Mouse (Mus musculus) adrenal gland, postnatal 4 days (tissue): ENCODE data around the gene Gpbp1l1. TPM values are rescaled to one million over a fixed set of nuclear protein-coding genes. Genes with fewer than 3 reads are reported as not detected.

Experiments used
- DNase-seq, 2 experiments: peaks; one replicate each; pipeline ENCODE4 v3.0.0; 2021 to 2022; ENCODE audit warnings: low spot score in 2 of 2, mixed read lengths in 2 of 2
- long read RNA-seq, 2 experiments: library from polyadenylated mRNA; stranded (forward); transcript quantifications; one replicate each; pipeline ENCODE4 v2.0.0; 2021
- total RNA-seq, 2 experiments: library from RNA; stranded (reverse); gene quantifications; 2 replicates each; pipeline ENCODE4 v1.2.3; 2021

Gene Gpbp1l1
- total RNA-seq = 10 to 100 TPM; 68.3 to 77.2 TPM
- long read RNA-seq, experiment 1, transcript Gpbp1l1-201 (12 exons, 3,588 nt) = major isoform, 11 of 22 reads
- long read RNA-seq, experiment 1, partial matches to known transcripts = 3 of 22 reads
- long read RNA-seq, experiment 1, other reads (novel, unspliced or antisense) = 8 of 22 reads
- long read RNA-seq, experiment 2, transcript Gpbp1l1-201 (12 exons, 3,588 nt) = major isoform, 9 of 20 reads
- long read RNA-seq, experiment 2, partial matches to known transcripts = 6 of 20 reads
- long read RNA-seq, experiment 2, other reads (novel, unspliced or antisense) = 5 of 20 reads

DNA sequence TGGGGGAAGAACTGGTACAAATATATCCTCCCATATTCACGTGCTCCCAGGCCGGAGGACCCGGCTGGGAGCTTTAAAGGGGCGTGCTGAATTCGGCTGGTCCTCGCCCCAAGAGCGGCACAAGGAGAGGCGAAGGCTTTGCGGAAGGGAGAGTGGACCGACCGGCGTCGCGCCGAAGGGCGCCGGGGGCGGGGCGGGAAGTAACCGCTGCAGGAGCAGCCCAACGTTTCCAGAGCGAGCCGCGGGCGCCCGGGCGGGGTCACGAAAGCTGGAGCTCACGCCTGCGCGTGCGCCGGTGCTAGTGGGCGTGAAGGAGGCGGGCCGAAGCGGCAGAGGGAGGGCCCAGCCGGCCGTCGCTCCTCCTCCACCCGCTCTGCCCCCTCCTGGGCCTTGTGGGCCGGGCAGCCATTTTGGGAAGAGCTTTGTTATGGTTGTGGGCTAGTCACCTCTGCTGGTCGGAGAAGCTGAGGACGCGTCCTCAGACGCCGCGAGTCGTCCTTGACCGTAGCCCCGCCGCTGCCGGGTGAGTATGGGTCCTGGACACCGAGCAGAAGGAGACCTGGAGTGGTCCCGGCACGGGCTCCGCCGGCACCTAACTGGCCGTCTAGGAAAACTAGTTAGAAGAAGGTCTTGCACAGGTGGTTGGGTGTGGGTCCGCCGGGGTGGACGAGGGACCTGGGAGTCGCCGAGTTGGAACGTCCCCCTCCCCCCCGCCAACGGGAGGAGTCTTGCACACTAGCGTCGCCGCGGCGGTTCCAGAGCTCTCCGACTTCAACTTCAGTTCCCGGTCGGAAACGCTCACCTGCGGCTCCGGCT is at the start of gene Gpbp1l1:
TSS of gene Gpbp1l1 (plus strand) at position 353 of the 816 bp plus-strand sequence.
- DNase-seq = peak; percentile 97 to 98

GRCm38 (mm10) chr4:116531109-116531508 is 26.3 kb upstream of the Gpbp1l1 start:
- no peak for DNase-seq

DNA sequence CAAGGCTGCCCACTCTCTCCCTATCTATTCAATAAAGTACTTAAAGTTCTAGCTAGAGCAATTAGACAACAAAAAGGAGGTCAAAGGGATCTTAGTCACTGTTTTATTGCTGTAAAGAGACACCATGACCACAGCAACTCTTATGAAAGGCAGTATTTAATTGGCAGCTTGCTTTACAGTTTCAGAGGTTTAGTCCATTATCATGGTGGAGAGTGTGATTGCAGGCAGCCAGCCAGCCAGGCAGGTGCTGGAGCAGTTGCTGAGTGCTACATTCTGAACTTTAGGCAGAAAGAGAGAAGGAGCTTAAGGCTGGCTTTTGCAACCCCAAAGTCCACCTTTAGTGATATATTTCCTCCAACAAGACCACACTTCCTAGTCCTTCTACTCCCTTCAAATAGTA is 21.1 kb upstream of the Gpbp1l1 start:
- DNase-seq = no peak

- no peak for DNase-seq
These were observed 19.7 kb upstream of the Gpbp1l1 start for GRCm38 (mm10) chr4:116537737-116538136.

GRCm38 (mm10) chr4:116550432-116550831 is 7.0 kb upstream of the Gpbp1l1 start:
- no peak for DNase-seq

DNA sequence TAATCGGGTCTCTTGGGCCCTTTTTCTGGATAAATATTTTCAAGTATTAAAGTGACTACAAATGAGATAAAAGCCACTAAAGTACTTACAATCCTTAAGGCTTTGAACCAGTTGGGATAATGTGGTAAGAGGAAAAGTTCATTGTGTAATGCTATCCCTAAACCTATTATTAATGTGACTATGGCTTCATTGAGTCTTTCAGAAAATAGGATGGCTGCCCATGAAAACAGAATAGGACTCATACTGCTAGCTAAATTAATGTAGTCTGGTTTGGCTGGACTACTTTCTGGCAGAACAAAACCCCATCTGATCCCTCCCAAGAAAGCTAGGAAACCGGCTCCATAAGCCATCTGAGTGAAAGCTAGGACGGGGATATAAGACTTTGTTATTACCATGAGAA is 4.4 kb upstream of the Gpbp1l1 start:
- no peak for DNase-seq

DNA sequence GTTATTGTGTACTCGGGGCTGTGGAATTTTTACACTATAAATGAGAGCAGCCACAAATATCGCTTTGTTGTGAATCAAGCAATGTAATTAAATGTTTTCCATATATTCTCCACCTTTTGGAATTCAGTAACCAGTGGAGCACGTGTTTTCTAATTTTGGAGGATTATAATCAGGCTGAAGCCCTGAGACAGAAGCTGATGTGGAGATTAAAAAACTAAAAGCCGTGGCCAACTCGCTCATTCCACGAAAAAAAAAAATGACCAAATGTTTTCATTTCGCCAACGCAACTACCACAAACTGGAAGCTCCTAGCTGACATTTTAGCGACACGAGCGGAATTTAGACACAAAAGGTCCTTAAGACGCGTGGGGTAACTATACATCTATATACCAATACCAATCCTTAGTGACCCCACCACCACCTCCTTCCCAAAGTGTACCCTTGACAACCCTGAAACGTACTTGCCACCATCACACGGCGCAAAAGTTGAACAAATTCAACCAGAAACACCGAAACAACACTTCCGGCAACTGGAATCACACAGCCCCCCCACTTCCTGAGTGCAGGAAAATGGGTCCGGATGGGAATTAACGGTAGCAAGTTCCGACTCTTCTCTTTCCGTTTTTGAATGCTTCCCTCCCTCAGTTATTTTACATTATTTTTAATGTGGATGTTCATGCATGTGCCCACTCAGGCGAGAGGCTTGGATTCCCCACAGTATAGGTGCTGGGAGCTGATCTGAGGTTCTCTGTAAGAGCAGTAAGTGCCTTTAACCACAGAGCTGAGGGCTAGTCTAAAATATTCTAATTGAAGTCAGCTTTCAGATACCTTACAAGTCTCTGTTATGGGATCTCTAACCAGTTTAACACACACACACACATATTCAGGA is 1.8 kb upstream of the Gpbp1l1 start, which contains the start of gene Tmem69:
TSS of gene Tmem69 (minus strand) at position 524 of the 888 bp plus-strand sequence.
- peak; percentile 31 to 60 for DNase-seq

- DNase-seq = peak; percentile 73 to 89
These were observed 725 bp upstream of the Gpbp1l1 start for GRCm38 (mm10) chr4:116556561-116557305.

DNA sequence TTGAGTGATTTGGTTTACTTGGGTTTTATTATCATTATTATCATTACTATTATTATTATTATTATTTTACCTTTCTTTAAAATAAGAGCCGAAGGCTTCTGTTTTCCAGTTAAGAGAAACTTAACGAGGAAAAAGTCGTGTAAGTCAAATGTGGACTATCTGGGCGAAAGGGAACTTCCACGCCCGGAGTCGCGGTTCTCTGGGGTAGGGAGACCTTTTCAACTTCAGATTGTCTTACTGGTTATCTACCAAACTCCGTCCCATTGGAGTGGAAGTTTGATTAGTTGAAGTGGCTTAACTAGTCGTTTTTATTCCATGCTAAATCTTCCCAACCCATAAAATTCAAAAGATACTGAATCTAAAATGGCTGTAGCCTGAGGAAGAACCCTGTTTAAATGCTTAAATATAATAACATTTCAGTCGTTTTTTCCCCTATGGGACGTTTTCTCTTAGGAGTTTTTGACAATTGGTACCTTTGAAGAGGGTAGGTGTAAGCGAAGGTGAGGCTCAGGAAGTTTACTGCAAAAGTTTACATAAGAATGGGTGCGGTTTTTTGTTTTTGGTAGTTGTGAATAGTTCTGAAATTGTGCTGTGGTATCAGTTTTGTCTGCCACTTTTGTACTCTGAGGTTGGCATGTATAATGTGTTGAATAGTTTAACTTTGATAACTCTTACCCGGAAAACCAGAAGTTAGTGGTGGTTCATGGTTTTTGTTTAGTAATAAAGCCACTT is 859 bp downstream of the Gpbp1l1 start:
- no peak for DNase-seq

GRCm38 (mm10) chr4:116595793-116596192 is 38.3 kb downstream of the Gpbp1l1 start:
- DNase-seq = no peak

GRCm38 (mm10) chr4:116596379-116596778 is 38.9 kb downstream of the Gpbp1l1 start, which contains the start of gene Ccdc17:
Ccdc17 (plus strand) TSS chr4:116596654.
- DNase-seq = no peak

- peak; percentile 65 to 82 for DNase-seq
These were observed 39.8 kb downstream of the Gpbp1l1 start for GRCm38 (mm10) chr4:116596978-116597881.

DNA sequence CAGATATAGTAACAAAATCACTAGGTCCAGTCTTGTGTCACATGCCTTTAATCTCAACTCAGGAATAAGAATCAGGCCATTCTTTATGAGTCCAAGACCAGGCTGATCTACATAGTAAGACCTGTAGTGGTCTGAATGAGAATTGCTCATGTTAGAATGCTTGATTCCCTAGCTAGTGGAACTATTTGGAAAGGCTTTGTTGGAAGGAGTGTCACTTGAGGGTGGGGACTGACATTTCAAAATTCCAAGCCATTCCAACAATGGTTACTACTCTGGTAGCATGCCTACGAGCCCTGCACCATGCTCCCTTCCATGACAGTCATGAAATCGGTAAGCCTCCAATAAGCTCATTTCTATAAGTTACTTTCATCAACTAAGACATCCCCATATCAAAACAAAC is 55.2 kb downstream of the Gpbp1l1 start:
- no peak for DNase-seq

- no peak for DNase-seq
These were observed 57.8 kb downstream of the Gpbp1l1 start for GRCm38 (mm10) chr4:116615237-116615636.

DNA sequence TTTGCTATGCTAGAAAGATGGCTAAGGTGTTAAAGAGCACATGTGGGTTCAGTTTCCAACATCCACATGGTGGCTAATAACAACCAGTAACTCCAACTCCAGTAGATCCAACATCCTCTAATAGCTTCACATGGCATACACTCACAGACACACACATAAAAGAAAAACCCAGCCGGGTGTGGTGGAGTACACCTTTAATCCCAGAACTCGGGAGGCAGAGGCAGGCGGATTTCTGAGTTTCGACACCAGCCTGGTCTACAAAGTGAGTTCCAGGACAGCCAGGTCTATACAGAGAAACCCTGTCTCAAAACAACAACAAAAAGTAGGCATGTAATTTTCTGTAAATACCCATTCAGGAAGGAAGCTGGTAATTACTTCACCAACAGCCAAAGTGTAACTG is 67.4 kb downstream of the Gpbp1l1 start:
- DNase-seq = no peak

DNA sequence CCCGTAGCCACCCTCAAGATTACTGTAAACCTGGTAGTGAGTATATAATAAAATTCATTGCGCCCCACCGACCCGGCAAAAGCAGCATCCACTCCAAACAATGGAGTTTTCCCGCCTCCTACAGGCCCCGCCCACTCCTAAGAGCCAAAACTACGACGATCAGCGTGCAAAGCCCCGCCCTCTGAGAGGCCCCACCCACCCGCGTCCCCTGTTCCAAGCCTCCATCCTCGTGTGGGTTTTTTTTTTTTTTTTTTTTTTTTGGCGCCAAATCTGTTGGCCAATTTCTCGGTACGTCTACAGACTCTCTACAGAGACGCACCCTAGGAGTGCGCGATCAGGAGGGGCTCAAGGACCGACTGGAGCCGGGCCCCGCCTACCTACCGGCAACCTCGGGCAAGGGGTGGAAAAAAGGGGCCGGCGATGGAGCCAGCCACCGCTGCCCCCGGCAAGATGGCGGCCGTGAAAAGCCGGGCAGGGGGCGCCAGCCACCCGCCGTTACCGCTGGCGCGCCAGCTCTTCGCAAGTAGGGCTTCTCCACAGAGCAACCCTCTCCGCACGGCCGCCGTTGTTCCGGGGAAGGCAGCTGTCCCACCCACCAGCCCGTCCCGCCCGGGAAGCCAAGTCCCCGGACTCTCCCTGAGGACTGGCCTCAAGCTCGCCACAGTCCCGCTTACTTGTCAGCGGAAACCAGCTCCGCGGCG is 69.3 kb downstream of the Gpbp1l1 start:
- DNase-seq = peak; percentile 67 to 69

DNA sequence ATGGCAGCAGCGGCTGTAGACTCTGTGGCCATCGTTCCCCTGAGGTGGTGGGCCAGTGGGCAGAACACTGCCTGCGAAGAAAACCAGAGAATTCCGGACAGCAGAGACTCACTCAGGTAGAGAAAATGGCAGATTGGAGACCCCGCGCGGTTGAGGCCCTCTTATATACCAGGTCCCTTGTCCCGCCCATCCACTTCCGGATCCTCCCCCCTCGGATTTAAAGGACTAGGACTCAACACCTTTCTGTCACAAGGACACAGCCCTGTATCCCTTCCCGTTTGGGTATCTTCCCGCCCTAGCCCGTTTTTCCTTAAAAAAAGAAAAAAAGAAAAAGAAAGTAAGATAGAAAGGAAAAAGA is 69.9 kb downstream of the Gpbp1l1 start:
- peak in 1 of 2 experiments; percentile 85 for DNase-seq
